Mouse (Mus musculus): Measurements from ENCODE around the gene Nt5m. TPM values are rescaled to one million over a fixed set of nuclear protein-coding genes. Genes with fewer than 3 reads are reported as not detected.
A peak's percentile ranks its signal among the peaks of the same experiment; 100 is the strongest.

Gene Nt5m
- polyA plus RNA-seq, 1 experiment, result 57.5 TPM

- DNase-seq (ENCODE audit: low read depth), result peak; percentile 80
- TF ChIP-seq POLR2A (IDR thresholded peaks at IDR 0.05; ENCODE audit: borderline replicate concordance, extremely low read depth, insufficient read depth, insufficient read length, poor library complexity, severe bottlenecking) (no peak), CTCF (IDR thresholded peaks at IDR 0.05; ENCODE audit: borderline replicate concordance, extremely low read depth, insufficient read depth, insufficient read length) (peak; percentile 64; the same call in 1 of the 2 replicates)
Measured at GRCm38 (mm10) chr11:59847131-59847530, 7.9 kb downstream of the Nt5m start.

- TF ChIP-seq POLR2A (IDR thresholded peaks at IDR 0.05; ENCODE audit: borderline replicate concordance, extremely low read depth, insufficient read depth, insufficient read length, poor library complexity, severe bottlenecking) (peak; percentile 68), CTCF (IDR thresholded peaks at IDR 0.05; ENCODE audit: borderline replicate concordance, extremely low read depth, insufficient read depth, insufficient read length) (0 out of 2 replicates have a peak, but pooled peaks have one; percentile 1)
- peak; percentile 84 for DNase-seq (ENCODE audit: low read depth)
Measured at GRCm38 (mm10) chr11:59847891-59848884, 8.9 kb downstream of the Nt5m start.

GRCm38 (mm10) chr11:59852865-59853264 lies 13.6 kb downstream of the Nt5m start:
- TF ChIP-seq CTCF (IDR thresholded peaks at IDR 0.05; ENCODE audit: borderline replicate concordance, extremely low read depth, insufficient read depth, insufficient read length), result no peak
- no peak for TF ChIP-seq POLR2A (IDR thresholded peaks at IDR 0.05; ENCODE audit: borderline replicate concordance, extremely low read depth, insufficient read depth, insufficient read length, poor library complexity, severe bottlenecking)
- DNase-seq (ENCODE audit: low read depth), result no peak

GRCm38 (mm10) chr11:59860467-59860866 lies 21.2 kb downstream of the Nt5m start:
- TF ChIP-seq POLR2A (IDR thresholded peaks at IDR 0.05; ENCODE audit: borderline replicate concordance, extremely low read depth, insufficient read depth, insufficient read length, poor library complexity, severe bottlenecking) (no peak), CTCF (IDR thresholded peaks at IDR 0.05; ENCODE audit: borderline replicate concordance, extremely low read depth, insufficient read depth, insufficient read length) (no peak)
- no peak for DNase-seq (ENCODE audit: low read depth)

GRCm38 (mm10) chr11:59864316-59864715 lies 25.1 kb downstream of the Nt5m start:
- DNase-seq (ENCODE audit: low read depth), result no peak
- no peak for TF ChIP-seq POLR2A (IDR thresholded peaks at IDR 0.05; ENCODE audit: borderline replicate concordance, extremely low read depth, insufficient read depth, insufficient read length, poor library complexity, severe bottlenecking)
- no peak for TF ChIP-seq CTCF (IDR thresholded peaks at IDR 0.05; ENCODE audit: borderline replicate concordance, extremely low read depth, insufficient read depth, insufficient read length)

- DNase-seq (ENCODE audit: low read depth), result no peak
Measured at GRCm38 (mm10) chr11:59872124-59872523, 32.9 kb downstream of the Nt5m start.

GRCm38 (mm10) chr11:59880031-59880430 lies 40.8 kb downstream of the Nt5m start:
- peak; percentile 93 for DNase-seq (ENCODE audit: low read depth)
- peak; percentile 95 for TF ChIP-seq CTCF (IDR thresholded peaks at IDR 0.05; ENCODE audit: borderline replicate concordance, extremely low read depth, insufficient read depth, insufficient read length)
- no peak for TF ChIP-seq POLR2A (IDR thresholded peaks at IDR 0.05; ENCODE audit: borderline replicate concordance, extremely low read depth, insufficient read depth, insufficient read length, poor library complexity, severe bottlenecking)

More at GRCm38 (mm10) chr11:59872124-59872523, 32.9 kb downstream of the Nt5m start:
- TF ChIP-seq POLR2A (IDR thresholded peaks at IDR 0.05; ENCODE audit: borderline replicate concordance, extremely low read depth, insufficient read depth, insufficient read length, poor library complexity, severe bottlenecking) (no peak), CTCF (IDR thresholded peaks at IDR 0.05; ENCODE audit: borderline replicate concordance, extremely low read depth, insufficient read depth, insufficient read length) (no peak)

- no peak for DNase-seq (ENCODE audit: low read depth)
- TF ChIP-seq POLR2A (IDR thresholded peaks at IDR 0.05; ENCODE audit: borderline replicate concordance, extremely low read depth, insufficient read depth, insufficient read length, poor library complexity, severe bottlenecking) (no peak), CTCF (IDR thresholded peaks at IDR 0.05; ENCODE audit: borderline replicate concordance, extremely low read depth, insufficient read depth, insufficient read length) (no peak)
Measured at GRCm38 (mm10) chr11:59885217-59885986, 46.2 kb downstream of the Nt5m start.

GRCm38 (mm10) chr11:59886952-59887351 lies 47.7 kb downstream of the Nt5m start:
- TF ChIP-seq CTCF (IDR thresholded peaks at IDR 0.05; ENCODE audit: borderline replicate concordance, extremely low read depth, insufficient read depth, insufficient read length), result no peak
- TF ChIP-seq POLR2A (IDR thresholded peaks at IDR 0.05; ENCODE audit: borderline replicate concordance, extremely low read depth, insufficient read depth, insufficient read length, poor library complexity, severe bottlenecking), result no peak
- DNase-seq (ENCODE audit: low read depth), result no peak

GRCm38 (mm10) chr11:59888151-59888550 lies 48.9 kb downstream of the Nt5m start:
- no peak for DNase-seq (ENCODE audit: low read depth)
- TF ChIP-seq CTCF (IDR thresholded peaks at IDR 0.05; ENCODE audit: borderline replicate concordance, extremely low read depth, insufficient read depth, insufficient read length) (no peak), POLR2A (IDR thresholded peaks at IDR 0.05; ENCODE audit: borderline replicate concordance, extremely low read depth, insufficient read depth, insufficient read length, poor library complexity, severe bottlenecking) (no peak)

GRCm38 (mm10) chr11:59891854-59892253 lies 52.6 kb downstream of the Nt5m start:
- TF ChIP-seq CTCF (IDR thresholded peaks at IDR 0.05; ENCODE audit: borderline replicate concordance, extremely low read depth, insufficient read depth, insufficient read length), result no peak
- no peak for TF ChIP-seq POLR2A (IDR thresholded peaks at IDR 0.05; ENCODE audit: borderline replicate concordance, extremely low read depth, insufficient read depth, insufficient read length, poor library complexity, severe bottlenecking)
- DNase-seq (ENCODE audit: low read depth), result peak; percentile 42
